Mouse (Mus musculus) brain, embryonic 14.5 days (tissue): ENCODE data around the gene Thumpd1. TPM values are rescaled to one million over a fixed set of nuclear protein-coding genes. Genes with fewer than 3 reads are reported as not detected.

Experiments
- DNase-seq: peaks from one replicate; pipeline ENCODE4 v3.0.0-alpha.2; 2011; ENCODE audit warnings: low read depth
- CTCF ChIP-seq: fragments of 200-500 bp; IDR thresholded peaks from 2 replicates; pipeline ENCODE4 v1.5.1; 2012; ENCODE audit warnings: inconsistent platforms, mild to moderate bottlenecking, moderate library complexity, borderline replicate concordance; ENCODE audit not compliant: insufficient read depth, insufficient read length; ENCODE audit errors: extremely low read depth
- POLR2A ChIP-seq: fragments of 200-500 bp; IDR thresholded peaks from 2 replicates; pipeline ENCODE4 v1.6.1; 2012; ENCODE audit warnings: mild to moderate bottlenecking, inconsistent platforms, borderline replicate concordance; ENCODE audit not compliant: poor library complexity, insufficient read depth, insufficient read length, severe bottlenecking; ENCODE audit errors: extremely low read depth
- polyA plus RNA-seq: library from polyadenylated mRNA; depleted of rRNA; stranded (reverse); fragments of >200 nt; gene quantifications from 2 replicates; pipeline ENCODE4 v1.2.3, GENCODE M21; 2012; rRNA removed

Thumpd1 gene
- 47.0 and 48.5 TPM in 2 replicates for polyA plus RNA-seq

DNA sequence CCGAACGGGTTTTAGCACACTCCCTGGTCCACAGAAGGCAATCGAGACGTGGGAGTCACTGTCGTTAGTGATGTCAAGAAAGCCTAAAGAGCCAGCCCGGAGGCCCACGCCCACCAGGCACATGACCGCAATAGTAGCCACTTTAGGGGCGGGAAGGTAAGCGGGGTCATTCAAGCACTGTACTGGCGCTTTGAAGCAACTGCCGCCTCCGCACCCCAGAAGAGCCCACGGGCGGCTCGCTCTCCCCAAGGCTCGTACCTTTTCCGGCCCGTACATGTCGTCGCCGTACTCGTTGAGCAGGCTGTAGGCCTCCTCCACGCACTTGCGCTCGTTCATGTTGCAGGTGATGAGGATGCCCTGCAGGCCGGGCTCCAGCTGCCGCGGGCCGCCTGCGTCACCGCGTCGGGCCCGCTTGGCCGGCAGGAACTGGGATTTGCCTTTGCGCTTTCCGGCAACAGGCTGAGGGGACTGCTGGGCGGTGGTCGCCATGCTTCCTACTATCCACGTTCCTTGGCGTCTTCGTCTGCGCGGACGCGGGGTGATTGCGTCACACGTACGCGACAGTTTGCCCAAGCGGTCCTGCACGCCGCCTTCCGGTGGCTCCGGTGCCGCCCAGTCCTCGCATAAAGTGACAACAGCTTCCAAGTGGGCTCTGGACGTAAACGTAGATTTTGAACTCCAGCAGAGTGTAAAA lies at the start of gene Thumpd1:
Gene Thumpd1 (minus strand): TSS at position 546 of the 694 bp plus-strand sequence.
- peak; percentile 67; the same call in 1 of the 2 replicates for TF ChIP-seq CTCF
- peak; percentile 55; the same call in 1 of the 2 replicates for TF ChIP-seq POLR2A
- peak; percentile 98 for DNase-seq

DNA sequence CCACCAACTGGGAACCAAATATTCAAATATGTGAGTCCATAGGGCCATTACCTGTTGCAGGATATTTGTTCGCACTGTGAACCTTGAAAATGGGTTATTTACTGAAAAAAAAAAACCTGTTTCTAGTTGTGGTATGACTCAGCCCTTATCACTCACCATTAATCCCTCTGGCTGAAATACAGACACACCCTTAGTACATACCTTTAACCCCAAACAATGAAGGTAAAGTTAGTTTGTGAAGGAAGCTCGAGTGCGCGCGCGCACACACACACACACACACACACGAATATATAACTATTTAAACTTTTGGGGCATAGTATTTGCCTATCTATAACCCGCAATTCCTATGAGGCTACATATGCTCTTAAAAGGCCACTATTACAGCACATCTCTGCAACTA lies 49.3 kb upstream of the Thumpd1 start:
- TF ChIP-seq CTCF = no peak
- TF ChIP-seq POLR2A = no peak
- no peak for DNase-seq

DNA sequence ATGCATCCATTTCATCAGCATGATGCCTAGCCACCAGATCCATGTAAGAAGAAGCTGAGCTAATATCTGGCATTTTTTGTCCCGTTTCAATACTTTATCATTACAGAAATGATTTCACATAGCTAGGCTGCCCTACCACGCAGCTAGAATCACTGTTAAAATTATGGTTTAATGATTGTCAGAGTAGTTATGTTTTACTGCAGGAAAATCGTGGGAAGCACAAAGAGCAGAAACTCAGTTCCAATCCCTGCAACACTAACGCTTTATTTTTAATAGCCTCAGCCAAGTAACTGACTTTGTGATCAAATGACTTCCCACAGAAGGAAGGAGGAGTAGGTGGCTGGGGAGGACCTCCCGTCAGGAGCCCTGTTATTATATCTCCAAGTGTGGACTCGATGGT lies 46.4 kb upstream of the Thumpd1 start:
- TF ChIP-seq CTCF (no peak), POLR2A (no peak)
- DNase-seq = no peak

GRCm38 (mm10) chr7:119764377-119764776 lies 43.8 kb upstream of the Thumpd1 start:
- DNase-seq = no peak
- TF ChIP-seq POLR2A = no peak
- TF ChIP-seq CTCF = no peak

- TF ChIP-seq CTCF = no peak
- no peak for TF ChIP-seq POLR2A
- no peak for DNase-seq
These were observed 41.6 kb upstream of the Thumpd1 start for GRCm38 (mm10) chr7:119762166-119762697.

- no peak for DNase-seq
- TF ChIP-seq CTCF (no peak), POLR2A (no peak)
These were observed 39.9 kb upstream of the Thumpd1 start, which contains the start of gene Acsm3 for GRCm38 (mm10) chr7:119760527-119760951. TSS of gene Acsm3 (plus strand) at chr7:119760923.

GRCm38 (mm10) chr7:119753696-119754095 lies 33.1 kb upstream of the Thumpd1 start:
- DNase-seq = no peak
- TF ChIP-seq CTCF (no peak), POLR2A (no peak)

GRCm38 (mm10) chr7:119749942-119750341 lies 29.3 kb upstream of the Thumpd1 start:
- no peak for DNase-seq
- no peak for TF ChIP-seq CTCF
- no peak for TF ChIP-seq POLR2A

GRCm38 (mm10) chr7:119748761-119749160 lies 28.2 kb upstream of the Thumpd1 start:
- no peak for DNase-seq
- TF ChIP-seq POLR2A (no peak), CTCF (no peak)

GRCm38 (mm10) chr7:119745869-119746268 lies 25.3 kb upstream of the Thumpd1 start:
- TF ChIP-seq CTCF = no peak
- no peak for TF ChIP-seq POLR2A

GRCm38 (mm10) chr7:119744321-119744720 lies 23.7 kb upstream of the Thumpd1 start:
- TF ChIP-seq CTCF (peak; percentile 36; the same call in 1 of the 2 replicates), POLR2A (no peak)
- peak; percentile 22 for DNase-seq

More at GRCm38 (mm10) chr7:119745869-119746268, 25.3 kb upstream of the Thumpd1 start:
- DNase-seq = no peak

DNA sequence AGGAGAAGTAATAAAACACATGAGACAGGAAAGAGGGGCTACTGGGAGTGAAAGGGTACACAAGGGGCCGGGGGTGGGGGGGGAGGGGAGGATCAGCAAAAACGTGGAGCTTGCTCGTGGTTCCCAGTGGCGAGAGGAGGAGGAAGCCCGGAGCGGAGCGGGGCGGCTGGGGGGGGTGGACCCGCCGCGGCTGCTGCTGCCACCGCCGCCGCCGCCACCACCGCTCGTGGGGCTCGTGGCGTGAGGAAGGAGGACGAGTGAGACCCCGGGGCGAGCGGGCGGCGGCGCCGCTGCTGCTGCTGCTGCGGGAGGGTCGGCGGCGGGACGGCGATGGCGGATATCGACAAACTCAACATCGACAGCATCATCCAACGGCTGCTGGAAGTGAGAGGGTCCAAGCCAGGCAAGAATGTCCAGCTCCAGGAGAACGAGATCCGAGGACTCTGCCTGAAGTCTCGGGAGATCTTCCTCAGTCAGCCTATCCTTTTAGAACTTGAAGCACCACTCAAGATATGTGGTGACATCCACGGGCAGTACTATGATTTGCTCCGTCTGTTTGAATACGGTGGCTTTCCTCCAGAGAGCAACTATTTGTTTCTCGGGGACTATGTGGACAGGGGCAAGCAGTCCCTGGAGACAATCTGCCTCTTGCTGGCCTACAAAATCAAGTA lies 19.3 kb upstream of the Thumpd1 start:
- DNase-seq = peak; percentile 17

GRCm38 (mm10) chr7:119738877-119739276 lies 18.3 kb upstream of the Thumpd1 start:
- no peak for TF ChIP-seq POLR2A
- no peak for TF ChIP-seq CTCF
- DNase-seq = no peak
